Mouse (Mus musculus) erythroblast, adult 5-6 weeks (primary cell): Measurements from ENCODE around the gene Spata48. TPM values are rescaled to one million over a fixed set of nuclear protein-coding genes. Genes with fewer than 3 reads are reported as not detected.

ENCODE experiments used
- ATAC-seq: replicated peaks from 2 replicates; pipeline ENCODE4 v1.8.0; 2016; ENCODE audit warnings: moderate number of reproducible peaks, mild to moderate bottlenecking, moderate TSS enrichment, inconsistent platforms; ENCODE audit not compliant: poor library complexity, low FRiP score, severe bottlenecking
- total RNA-seq, 2 experiments: library from RNA; stranded (forward) in 1 of 2; stranded (reverse) in 1 of 2; fragments of 150-400 nt in 1 of 2; fragments of 200-764, 138-1000 nt in 1 of 2; gene quantifications; 2 replicates each; pipeline versions ENCODE4 v1.2.3 to v1.2.4; 2015 to 2017; ENCODE audit warnings: low replicate concordance in 2 of 2

Spata48 gene
- total RNA-seq (2015; ENCODE audit: low replicate concordance) (not detected in 2 replicates), total RNA-seq (2017; ENCODE audit: low replicate concordance) (0.85 TPM in 1 of 2 replicates, not detected in the other)

DNA sequence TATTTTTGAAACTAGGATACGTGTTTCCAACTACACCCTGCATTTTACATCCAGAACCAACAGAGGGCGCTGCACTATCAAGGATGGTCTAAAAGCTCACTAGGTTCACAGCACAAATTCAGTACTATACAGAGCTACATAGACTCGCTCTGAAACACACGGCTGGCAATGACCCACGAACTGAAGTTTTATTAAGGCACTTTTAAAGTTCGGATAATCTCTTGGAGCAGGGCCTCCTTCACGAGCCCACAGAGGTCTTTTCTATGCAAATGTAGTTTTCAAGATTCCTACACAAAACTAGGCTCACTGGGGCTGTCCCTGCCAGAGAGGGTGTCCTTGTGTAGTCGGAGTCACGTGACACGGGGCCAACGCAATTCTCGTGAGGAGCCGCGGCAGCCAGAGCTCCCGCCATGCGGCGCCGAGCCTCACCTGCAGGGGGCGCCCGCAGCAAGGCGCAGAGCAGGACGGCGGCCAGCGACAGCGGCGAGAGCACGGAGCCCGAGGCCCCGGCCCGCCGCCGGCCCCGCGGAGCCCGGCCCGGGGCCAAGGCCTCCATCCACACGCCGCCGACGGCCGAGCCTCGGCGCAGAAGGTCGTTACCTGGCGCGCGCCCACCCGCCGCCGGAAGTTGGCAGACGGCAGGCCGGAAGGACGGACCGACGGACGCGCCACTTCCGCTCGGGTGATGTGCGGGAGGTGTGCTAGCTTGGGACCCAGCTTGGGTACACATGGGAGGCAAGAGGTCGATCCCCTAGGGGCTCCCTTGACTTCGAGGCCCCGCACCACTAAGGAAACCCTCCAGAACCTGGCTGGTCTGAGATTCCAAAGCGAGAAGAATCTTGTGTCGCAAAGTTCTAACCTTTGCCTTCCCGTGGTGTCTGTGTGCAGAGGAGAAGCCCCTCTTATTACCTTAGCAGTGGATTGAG lies at the start of gene Spata48, which contains the start of gene Zpbp:
Spata48 (plus strand) TSS at position 460 of the 926 bp plus-strand sequence.
Zpbp (minus strand) TSS at position 774 of the 926 bp plus-strand sequence.
- peak; percentile 97 for ATAC-seq

DNA sequence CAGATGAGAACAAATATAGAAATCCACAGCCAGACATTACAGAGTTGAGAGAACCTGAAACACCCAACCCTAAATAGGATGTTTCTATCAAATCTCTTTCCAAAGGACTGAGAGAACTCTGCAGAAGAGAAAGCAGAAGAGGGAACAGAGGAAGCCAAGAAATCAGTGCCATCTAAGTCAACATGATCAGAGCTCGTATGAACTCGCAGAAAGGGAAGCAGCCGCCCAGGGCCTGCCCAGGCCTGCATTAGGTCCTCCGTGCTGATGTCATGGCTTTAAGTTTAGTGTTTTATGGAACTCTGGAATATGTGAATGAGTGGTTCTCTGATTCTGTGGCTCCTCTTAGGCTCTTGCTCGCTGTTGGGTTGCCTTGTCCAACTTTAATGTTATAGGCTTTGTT lies 47.7 kb upstream of the Spata48 start:
- no peak for ATAC-seq

DNA sequence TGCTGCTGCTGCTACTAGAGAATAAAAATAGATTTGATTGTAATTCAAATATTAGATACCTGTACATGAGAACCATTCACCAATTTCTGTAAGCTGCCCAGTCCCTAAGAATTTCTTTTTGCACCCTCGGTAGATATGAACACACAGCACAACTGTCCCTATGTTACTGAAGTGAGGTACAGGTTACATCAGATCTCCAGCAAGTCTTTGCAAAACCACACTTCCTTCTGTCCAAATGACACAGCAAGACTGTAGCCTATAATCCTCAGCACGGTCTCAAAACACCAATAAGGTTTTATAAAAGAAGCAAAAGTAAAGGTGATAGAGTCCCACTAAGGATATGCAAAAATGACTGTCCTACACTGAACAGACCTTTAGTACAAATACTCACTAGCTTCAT lies 44.5 kb upstream of the Spata48 start:
- no peak for ATAC-seq

DNA sequence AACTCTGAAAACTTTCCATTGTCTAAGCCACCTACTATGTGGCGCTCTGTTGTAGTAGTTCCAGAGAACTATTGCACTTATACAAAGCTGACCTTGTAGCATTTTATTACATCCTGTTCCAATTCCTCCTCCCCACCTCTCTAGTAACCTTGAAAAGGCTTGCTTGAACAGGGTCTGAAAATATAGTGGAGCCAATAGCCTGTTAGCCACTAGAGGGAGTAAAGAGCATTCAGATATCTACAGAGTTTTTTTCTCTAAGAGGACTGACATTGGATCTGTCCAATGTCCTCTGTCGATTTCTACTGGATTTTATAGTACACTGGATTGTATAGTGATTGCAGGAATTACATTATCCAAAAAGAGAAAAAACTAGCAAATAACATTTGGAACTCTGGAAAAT lies 6.9 kb upstream of the Spata48 start:
- peak; percentile 65 for ATAC-seq

DNA sequence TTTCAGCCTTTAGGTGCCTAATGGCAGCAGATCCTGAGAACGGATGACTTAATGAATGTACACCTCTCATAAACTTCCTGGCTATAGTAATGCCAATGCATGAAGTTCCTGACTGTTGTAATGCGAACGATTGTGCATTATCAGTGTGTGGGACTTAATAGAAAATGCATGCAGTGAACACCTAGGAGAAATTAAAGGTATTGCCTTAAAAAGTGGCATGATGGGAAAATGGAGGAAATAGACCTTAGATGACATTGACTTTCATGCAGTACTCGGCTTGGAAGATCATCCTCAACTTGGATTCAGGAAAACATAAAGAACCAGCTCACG lies 632 bp downstream of the Spata48 start:
- 0 out of 2 replicates have a peak, but pooled peaks have one; percentile 14 for ATAC-seq

DNA sequence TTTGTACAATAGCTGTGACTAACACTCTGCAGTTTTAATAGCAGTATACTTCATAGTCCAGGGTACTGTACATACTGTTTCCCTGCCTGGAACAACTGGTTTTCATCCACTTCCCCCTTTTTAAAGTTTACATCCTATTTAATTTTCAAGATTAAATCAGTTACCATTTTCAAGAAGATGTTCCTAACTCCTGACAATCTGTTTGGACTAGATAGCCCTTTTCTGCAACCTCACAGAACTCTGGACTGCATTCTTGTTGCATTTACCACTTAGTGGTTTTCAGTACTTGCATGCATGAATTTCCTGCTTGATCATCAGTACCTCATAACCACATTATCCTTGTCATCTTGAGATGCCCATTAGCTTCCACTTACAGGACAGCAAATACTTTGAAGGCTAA lies 7.0 kb downstream of the Spata48 start:
- ATAC-seq: no peak

DNA sequence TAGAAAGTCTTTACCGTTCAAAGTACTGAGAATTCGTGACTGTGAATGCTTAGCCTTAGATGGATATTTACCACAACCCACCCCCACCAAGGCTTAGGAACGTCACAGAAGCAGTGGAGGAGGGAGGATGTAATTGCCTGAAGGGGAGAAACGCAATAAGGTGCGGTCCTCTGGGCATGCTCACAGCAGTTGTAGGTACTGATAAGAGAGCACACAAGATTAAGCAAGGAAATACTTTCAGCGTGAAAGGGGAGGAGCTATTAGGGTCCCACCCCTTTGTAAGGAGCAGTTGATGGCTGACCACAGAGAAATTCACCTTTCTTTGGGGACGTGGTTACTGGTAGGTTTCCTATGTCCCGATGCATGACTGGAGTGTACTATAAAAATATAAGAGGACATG lies 22.5 kb downstream of the Spata48 start:
- ATAC-seq: 0 out of 2 replicates have a peak, but pooled peaks have one; percentile 35

DNA sequence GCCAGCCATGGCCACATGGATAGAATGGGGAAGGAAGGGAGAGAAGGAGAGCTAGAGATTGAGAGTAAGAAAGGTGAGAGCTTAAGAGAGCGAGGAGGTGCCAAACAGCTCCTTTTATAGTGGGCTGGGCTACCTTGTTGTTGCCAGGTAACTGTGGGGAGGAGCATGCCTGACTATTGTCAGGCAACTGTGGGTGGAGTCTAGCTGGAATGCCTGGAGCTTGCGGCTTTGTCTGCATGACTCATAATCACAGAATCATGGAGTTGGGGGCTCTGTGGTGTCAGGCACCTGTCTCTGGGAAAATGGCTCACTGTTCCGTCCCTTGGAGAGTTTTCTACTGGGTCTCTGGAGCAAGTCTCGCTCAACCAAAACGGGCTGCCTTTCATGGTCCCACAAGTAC lies 30.1 kb downstream of the Spata48 start:
- no peak for ATAC-seq

DNA sequence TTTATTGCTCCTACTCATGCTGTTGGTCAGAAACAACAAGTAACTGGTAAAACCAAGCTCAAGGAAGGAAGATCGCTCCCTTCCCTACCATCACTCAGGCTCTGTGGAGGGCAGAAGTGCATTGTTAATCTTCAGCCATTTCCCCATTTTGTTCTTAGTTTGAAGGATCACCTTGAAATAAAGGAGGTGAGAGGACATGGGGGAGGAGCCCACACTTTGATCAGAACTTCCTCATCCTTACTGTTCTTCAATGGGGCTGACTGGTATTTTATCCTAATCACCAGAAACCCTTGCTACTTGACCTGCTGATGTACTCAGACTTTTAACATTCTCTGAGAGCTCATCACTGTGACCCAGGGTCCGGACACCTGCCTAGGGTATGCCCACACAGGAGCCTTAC lies 33.8 kb downstream of the Spata48 start:
- ATAC-seq: no peak

DNA sequence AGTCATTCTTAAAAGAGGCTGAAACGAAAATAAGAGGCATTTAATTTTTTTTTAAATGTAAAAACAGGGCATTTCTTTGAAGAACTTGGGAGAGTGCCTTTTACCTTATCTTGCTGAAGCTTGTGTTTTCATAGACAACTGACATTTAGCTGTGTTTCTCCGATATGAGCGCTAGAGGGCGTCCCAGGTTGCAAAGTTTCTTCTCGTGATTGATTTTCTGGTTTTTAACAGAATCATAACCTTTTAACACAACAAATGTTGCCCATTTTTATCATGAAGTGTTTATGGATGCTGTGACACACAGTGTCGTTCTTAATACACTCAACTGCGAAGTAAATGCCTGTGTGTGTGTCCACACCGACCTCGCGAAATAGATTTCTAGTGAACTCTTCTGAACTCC lies 38.0 kb downstream of the Spata48 start:
- ATAC-seq: no peak

DNA sequence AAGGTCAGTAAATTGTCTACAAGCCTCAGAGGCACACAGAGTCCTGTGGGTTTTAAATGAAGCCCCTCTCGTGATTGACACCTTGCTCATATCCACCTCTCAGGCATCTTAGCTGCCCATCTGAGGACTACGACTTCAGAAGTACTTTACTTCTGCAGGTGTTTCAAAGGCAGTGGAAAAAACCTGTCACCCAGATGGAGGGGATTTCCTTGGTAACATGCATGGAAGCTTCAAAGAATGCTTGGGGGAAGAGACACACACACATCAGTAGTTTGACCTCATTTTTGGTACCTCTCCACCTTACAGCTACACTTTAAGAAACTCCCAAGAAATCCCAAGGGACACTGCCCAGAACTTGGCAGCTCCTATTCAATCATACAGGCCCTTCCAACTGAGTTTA lies 44.3 kb downstream of the Spata48 start:
- no peak for ATAC-seq

DNA sequence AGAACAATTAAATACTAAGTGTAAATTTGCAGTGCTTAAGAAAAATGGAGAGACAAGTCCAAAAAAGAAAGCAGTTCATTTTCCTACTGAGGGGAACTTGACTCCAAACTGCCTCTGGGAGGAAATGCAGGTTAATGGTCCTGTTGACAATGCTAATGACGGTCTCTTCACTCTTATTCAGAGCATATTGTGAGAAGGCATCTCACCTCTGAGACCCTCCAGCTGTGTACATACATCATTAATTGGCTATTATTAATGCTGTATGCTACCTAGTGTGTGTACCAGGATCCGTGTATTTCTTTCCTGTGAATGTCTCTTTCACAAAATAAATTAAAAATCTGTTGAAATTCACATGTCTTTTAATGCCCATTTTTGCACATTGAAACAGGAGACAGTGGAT lies 47.5 kb downstream of the Spata48 start:
- no peak for ATAC-seq

DNA sequence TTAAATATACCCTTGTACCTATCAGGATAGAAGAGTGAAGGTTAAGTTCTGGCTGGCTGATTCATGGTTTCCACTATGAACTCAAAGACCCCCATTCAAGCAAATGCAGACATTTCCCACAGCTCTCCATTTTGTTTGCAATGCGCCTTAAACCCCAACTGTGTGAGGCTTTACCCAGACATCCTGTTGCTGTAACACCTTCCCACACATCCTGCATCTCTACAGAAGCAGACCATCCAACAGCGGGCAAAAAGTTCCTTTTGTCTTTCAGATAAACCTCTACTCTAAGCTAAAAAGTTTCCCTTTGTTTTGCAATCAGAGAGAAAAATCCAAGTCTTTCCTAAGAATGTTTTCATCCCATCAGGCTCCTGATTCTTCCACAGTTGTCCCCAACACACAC lies 50.2 kb downstream of the Spata48 start:
- ATAC-seq: no peak

DNA sequence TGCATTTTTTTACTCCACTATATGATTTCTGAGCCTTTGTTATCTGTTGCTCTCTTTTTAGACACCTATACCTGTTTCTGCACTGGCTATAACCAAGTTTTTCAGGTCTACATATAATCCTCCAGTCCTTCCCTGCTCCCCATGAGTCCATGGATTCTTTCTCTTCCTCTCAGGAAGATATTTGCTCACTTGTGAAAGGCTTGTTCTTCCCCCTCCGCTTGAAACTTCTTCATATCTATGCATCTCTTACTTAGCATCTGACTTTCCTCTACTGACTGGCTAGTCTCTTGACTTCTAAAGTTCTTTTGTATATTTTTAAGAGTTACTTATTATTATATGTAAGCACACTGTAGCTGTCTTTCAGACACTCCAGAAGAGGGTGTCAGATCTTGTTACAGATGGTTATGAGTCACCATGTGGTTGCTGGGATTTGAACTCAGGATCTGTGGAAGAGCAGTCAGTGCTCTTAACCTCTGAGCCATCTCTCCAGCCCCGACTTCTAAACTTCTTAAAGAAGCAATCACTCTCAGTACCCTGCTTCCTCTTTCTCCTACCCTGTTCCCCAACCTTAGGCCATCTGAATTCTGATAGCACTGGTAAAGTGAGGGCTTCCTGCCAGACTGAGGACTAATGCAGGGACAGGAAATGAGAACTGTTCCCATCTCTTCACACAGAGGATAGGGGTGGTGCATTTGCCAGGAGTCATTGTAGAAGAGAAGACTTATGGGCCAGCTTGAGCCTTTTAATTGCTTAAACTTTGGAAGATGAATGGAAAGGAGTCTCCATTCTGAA lies 51.3 kb downstream of the Spata48 start:
- no peak for ATAC-seq

DNA sequence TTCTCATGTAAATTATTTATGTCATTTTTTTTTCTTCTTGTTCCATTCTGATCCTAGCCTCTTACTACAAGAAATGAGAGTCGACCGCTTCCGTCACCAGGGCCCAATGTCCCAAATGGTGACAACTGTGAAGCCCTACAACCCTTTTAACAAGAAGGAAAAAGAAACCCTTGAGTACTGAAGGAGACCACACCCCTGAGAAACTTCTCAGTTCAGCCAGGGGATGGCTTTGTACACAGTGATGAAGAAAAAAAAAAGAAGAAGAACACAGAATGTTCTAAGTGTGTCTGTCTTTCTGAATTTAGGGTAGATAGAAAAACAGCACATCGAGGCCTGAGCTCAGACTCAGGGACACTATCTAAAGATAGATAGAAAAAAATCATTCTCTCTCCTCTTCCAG lies 53.0 kb downstream of the Spata48 start:
- no peak for ATAC-seq

DNA sequence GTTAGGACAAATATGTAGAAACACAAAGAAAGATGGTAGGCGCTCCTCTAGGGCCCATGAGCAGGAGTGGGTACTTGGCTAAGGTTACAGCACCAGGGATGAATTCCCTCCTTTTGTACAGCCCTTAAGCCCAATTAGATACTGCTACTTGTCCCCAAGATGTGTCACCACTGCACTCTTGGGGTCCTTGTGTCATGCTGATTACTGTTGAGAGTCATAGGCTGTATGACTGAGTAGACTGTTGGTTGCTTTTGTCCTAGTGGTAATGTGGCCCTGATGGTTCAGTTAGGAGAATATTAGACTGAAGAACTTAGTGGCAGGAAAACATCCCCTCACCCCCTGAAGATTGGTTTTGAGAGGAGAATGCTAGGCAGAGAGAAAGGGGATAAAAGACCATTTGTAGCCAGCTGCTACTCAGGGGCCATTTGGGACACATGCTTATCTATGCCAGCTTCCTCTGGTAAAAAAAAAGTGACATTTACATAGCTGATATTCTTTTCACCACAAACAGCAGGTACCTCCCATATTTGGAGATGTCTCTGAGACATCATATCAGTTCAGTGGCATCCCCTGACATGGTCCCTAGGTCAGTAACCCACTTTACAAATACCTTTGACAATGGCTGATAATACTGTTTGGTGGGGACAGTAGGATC lies 56.0 kb downstream of the Spata48 start:
- ATAC-seq: no peak

DNA sequence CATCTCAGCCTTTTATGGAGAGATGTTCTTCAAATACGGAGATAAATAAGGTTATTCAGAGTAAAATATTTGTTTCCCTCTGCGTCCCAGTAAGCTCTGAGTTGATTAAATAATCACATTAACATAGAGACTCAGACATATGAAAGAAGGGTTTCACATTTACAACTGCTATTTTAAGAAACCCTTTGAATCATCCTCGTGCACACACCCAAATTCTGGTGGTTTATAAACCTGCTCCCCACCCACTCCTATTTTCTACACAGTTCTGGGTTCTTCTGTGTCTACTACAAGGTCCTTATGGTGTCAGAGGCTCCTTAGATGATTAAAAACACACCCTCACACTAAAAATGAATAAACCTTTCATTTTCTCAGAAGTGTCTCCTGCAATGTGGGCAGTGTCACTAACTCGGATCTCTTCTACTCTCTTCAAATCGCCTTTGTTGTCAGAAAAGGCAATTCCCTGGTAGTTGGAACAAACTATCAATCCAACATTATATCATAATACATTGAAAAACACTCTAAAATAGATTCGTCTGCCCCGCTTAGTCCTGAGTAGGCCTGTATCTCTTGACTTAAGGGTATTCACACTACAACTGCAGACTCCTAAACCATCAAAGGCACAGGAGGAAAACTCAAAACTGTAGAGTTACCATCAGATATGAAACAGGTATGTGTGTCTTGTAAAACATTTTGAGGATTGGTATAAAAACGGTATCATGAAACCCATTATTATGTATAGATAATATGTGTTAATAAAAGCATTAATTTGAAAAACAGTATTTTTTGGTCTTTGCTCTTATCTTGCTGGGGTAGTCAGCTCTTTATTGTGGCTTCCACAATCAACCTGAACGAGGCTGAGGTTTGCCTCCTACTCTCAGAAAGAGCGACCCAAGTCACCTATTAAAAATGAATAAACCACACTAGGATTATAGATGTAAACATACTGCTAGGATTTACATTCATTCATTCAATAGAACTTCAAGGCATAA lies 57.7 kb downstream of the Spata48 start:
- no peak for ATAC-seq

DNA sequence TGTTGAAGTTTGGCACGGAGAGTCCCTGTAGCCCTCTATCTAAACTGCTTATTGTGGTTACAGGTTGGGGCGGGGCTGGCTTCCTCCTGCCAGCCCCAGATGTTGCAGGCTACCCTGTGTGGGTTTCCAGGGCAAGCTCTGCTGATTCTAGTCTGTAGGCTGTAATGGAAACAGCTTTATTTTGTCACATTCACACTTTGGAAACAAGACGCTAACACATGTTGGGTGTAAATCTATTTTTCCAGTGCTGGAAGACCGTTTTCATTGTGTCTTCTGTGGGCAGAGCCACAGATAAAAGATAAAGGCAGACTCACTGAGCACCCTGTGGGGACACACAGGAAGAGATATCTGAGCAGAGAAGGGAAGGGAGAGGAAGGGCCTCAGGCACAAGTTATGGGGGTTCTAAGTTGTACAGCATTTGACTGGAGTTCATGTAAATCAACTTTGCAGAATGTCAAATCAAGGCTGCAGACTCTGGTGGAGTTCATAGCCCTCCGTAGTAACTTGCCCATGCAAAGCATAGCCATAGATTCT lies 60.1 kb downstream of the Spata48 start:
- peak; percentile 52; the same call in 1 of the 2 replicates for ATAC-seq

DNA sequence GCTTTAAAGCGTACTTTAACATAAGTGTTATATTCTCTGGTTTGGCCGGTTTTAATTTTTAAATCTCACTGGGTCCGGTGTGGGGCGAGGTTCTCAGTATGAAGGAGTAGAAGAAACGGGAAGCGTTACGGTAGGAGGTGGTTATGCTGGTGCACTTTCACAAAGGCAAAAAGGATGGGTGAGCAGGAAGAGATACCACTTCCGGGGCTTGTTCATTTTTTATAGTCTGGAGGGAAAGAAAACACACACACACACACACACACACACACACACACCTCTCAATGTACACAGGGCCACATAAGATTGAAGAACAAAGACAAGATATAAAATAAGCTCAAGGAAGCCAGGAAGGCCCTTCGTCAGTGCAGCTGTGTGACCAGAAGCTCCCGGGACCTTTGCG lies 66.9 kb downstream of the Spata48 start:
- ATAC-seq: no peak
